Mouse (Mus musculus) embryonic facial prominence, embryonic 10.5 days (tissue): ENCODE data around the gene N4bp2l2. TPM values are rescaled to one million over a fixed set of nuclear protein-coding genes. Genes with fewer than 3 reads are reported as not detected.

ENCODE experiments used
- DNase-seq: peaks from one replicate; pipeline ENCODE4 v3.0.0-alpha.2; 2017; ENCODE audit warnings: low spot score
- H3K27ac ChIP-seq: fragments of 300-500 bp; sonication (generic); replicated peaks from 2 replicates; pipeline ENCODE4 v1.5.1; 2016; ENCODE audit warnings: mild to moderate bottlenecking
- H3K27me3 ChIP-seq: fragments of 300-500 bp; sonication (generic); replicated peaks from 2 replicates; pipeline ENCODE4 v1.6.1; 2016; ENCODE audit warnings: low read depth, mild to moderate bottlenecking; ENCODE audit not compliant: poor library complexity, severe bottlenecking
- H3K36me3 ChIP-seq: fragments of 300-500 bp; sonication (generic); replicated peaks from 2 replicates; pipeline ENCODE4 v1.6.1; 2016; ENCODE audit warnings: mild to moderate bottlenecking, moderate library complexity
- H3K4me1 ChIP-seq: fragments of 300-500 bp; sonication (generic); 2 replicates; pipeline ENCODE4 v1.6.1; 2016
- H3K4me3 ChIP-seq: fragments of 300-500 bp; sonication (generic); 2 replicates; pipeline ENCODE4 v1.5.1; 2016; ENCODE audit warnings: mild to moderate bottlenecking, moderate library complexity
- H3K9me3 ChIP-seq: fragments of 300-500 bp; sonication (generic); 2 replicates; pipeline ENCODE4 v1.6.1; 2016; ENCODE audit warnings: mild to moderate bottlenecking
- WGBS: fragments of 180-500 bp; shearing (Covaris S2); methylation state at CpG from one replicate; pipeline ENCODE4 v1.1.7; 2016; 5-methylcytosine and 5-hydroxymethylcytosine counted together
- polyA plus RNA-seq: library from polyadenylated mRNA; unstranded; fragments of >200 nt; fragmentation: Nextera tagmentation; extraction: Ambion mirVana; gene quantifications from 2 replicates; pipeline ENCODE4 v1.2.1, GENCODE M21; 2016

Gene N4bp2l2
- polyA plus RNA-seq, 1 experiment from 2014 or later = 37.6 TPM

GRCm38 (mm10) chr5:150566226-150566625 is 99.8 kb downstream of the N4bp2l2 start:
- H3K4me3 ChIP-seq = no peak overlapping the region
- no peaks in the 10 kb centered on the region for H3K9me3 ChIP-seq
- H3K27ac ChIP-seq = no peak overlapping the region
- H3K4me1 ChIP-seq = no peaks in the 10 kb centered on the region
- 74% methylated on average over 3 of the region's 3 CpGs for WGBS
- peaks cover 98% of the 10 kb centered on the region for H3K36me3 ChIP-seq
- H3K27me3 ChIP-seq = no peaks in the 10 kb centered on the region
- no peak for DNase-seq

GRCm38 (mm10) chr5:150564426-150564825 is 101.6 kb downstream of the N4bp2l2 start:
- WGBS = 92% methylated on average over 6 of the region's 6 CpGs
- Histone ChIP-seq H3K27me3 (no peaks in the 10 kb centered on the region), H3K27ac (no peak overlapping the region), H3K36me3 (peaks cover 98% of the 10 kb centered on the region), H3K9me3 (no peaks in the 10 kb centered on the region), H3K4me3 (no peak overlapping the region), H3K4me1 (no peaks in the 10 kb centered on the region)
- peak; percentile 4 for DNase-seq

GRCm38 (mm10) chr5:150561783-150562182 is 104.2 kb downstream of the N4bp2l2 start:
- Histone ChIP-seq H3K4me3 (no peak overlapping the region), H3K4me1 (no peaks in the 10 kb centered on the region), H3K27me3 (no peaks in the 10 kb centered on the region), H3K27ac (no peak overlapping the region), H3K9me3 (no peaks in the 10 kb centered on the region), H3K36me3 (peaks cover 99% of the 10 kb centered on the region)
- 91% methylated on average over 5 of the region's 5 CpGs for WGBS
- DNase-seq = no peak

- Histone ChIP-seq H3K9me3 (no peaks in the 10 kb centered on the region), H3K36me3 (peaks cover 97% of the 10 kb centered on the region), H3K4me1 (no peaks in the 10 kb centered on the region), H3K27ac (no peak overlapping the region), H3K27me3 (no peaks in the 10 kb centered on the region), H3K4me3 (no peak overlapping the region)
- no peak for DNase-seq
These were observed 104.6 kb downstream of the N4bp2l2 start for GRCm38 (mm10) chr5:150561376-150561775.

- Histone ChIP-seq H3K9me3 (no peaks in the 10 kb centered on the region), H3K27ac (no peak overlapping the region), H3K4me1 (no peaks in the 10 kb centered on the region), H3K27me3 (no peaks in the 10 kb centered on the region), H3K4me3 (no peak overlapping the region), H3K36me3 (peaks cover 94% of the 10 kb centered on the region)
- no peak for DNase-seq
- WGBS = 98% methylated on average over 5 of the region's 5 CpGs
These were observed 105.1 kb downstream of the N4bp2l2 start for GRCm38 (mm10) chr5:150560851-150561250.

GRCm38 (mm10) chr5:150559519-150560103 is 106.4 kb downstream of the N4bp2l2 start:
- no peak for DNase-seq
- WGBS = 91% methylated on average over 6 of the region's 6 CpGs
- Histone ChIP-seq H3K36me3 (peaks cover 94% of the 10 kb centered on the region), H3K4me1 (no peaks in the 10 kb centered on the region), H3K9me3 (no peaks in the 10 kb centered on the region), H3K27me3 (no peaks in the 10 kb centered on the region), H3K4me3 (no peak overlapping the region), H3K27ac (no peak overlapping the region)

Other genes with a start within 250 kb of the N4bp2l2 start
- not detected in 2 replicates for gene Zar1l, start 148.0 kb downstream of the N4bp2l2 start, polyA plus RNA-seq
- gene Brca2, start 143.6 kb downstream of the N4bp2l2 start, polyA plus RNA-seq = 40.8 and 42.5 TPM in 2 replicates
- gene N4bp2l1, start 69.0 kb downstream of the N4bp2l2 start, polyA plus RNA-seq = 2.7 and 2.9 TPM in 2 replicates
- gene Pds5b, start 7.6 kb upstream of the N4bp2l2 start, polyA plus RNA-seq = 42.0 and 43.0 TPM in 2 replicates